Comparison of ENCODE assay signal across 8 mouse cellular contexts in genomic region chr11:84522577-84523320, GRCm38 (mm10). TPM values are rescaled to one million over a fixed set of nuclear protein-coding genes. Genes with fewer than 3 reads are reported as not detected.
DNase-seq lines count a peak whose midpoint lies in the region; ATAC-seq lines count a peak whose summit lies in the region.

No protein-coding gene starts in this region.

- H3K4me1 ChIP-seq in intestine, embryonic 15.5 days (replicated peaks): peaks cover 40% of the 10 kb centered on the region
- peaks cover 33% of the 10 kb centered on the region for H3K4me1 ChIP-seq in liver, embryonic 15.5 days (replicated peaks)
- peaks cover 8% of the 10 kb centered on the region for H3K4me1 ChIP-seq in neural tube, embryonic 12.5 days

- peaks cover 93% of the 10 kb centered on the region for H3K27me3 ChIP-seq in intestine, embryonic 15.5 days (replicated peaks)
- peaks cover 97% of the 10 kb centered on the region for H3K27me3 ChIP-seq in liver, embryonic 15.5 days
- peaks cover 92% of the 10 kb centered on the region for H3K27me3 ChIP-seq in neural tube, embryonic 12.5 days (replicated peaks)

- peak; percentile 91 for ATAC-seq in granulocyte monocyte progenitor cell, adult 5-6 weeks (replicated peaks; ENCODE audit: poor library complexity, severe bottlenecking)
- peak; percentile 67 for ATAC-seq in intestine, embryonic 15.5 days
- ATAC-seq in liver, embryonic 15.5 days (ENCODE audit: insufficient read depth): no peak
- ATAC-seq in neural tube, embryonic 12.5 days (ENCODE audit: low FRiP score, low read depth): no peak
- ATAC-seq in inflammation-experienced regulatory T-cells, adult 6 months: no peak
- ATAC-seq in erythroid progenitor cell, adult 5-6 weeks (replicated peaks; ENCODE audit: low FRiP score, poor library complexity, severe bottlenecking): no peak

- peak; percentile 83 to 95 for DNase-seq in adrenal gland, adult (ENCODE audit: inconsistent age in 2 of 2, low spot score in 1 of 2)
- DNase-seq in cerebellum, adult 9-10 months: peak; percentile 88

- peak overlapping the region; percentile 59 for H3K4me2 ChIP-seq in intestine, embryonic 15.5 days (replicated peaks)
- peak overlapping the region; percentile 56 for H3K4me2 ChIP-seq in liver, embryonic 15.5 days
- peak overlapping the region; percentile 71 for H3K4me2 ChIP-seq in neural tube, embryonic 12.5 days (replicated peaks)

- no peaks in the 10 kb centered on the region for H3K36me3 ChIP-seq in intestine, embryonic 15.5 days
- H3K36me3 ChIP-seq in liver, embryonic 15.5 days (replicated peaks): no peaks in the 10 kb centered on the region
- no peaks in the 10 kb centered on the region for H3K36me3 ChIP-seq in neural tube, embryonic 12.5 days

- H3K9ac ChIP-seq in intestine, embryonic 15.5 days: peak overlapping the region; percentile 42; the same call in 1 of the 2 replicates
- H3K9ac ChIP-seq in liver, embryonic 15.5 days: no peak overlapping the region
- H3K9ac ChIP-seq in neural tube, embryonic 12.5 days: peak overlapping the region; percentile 87

- H3K4me3 ChIP-seq in intestine, embryonic 15.5 days (replicated peaks): peak overlapping the region; percentile 33
- peak overlapping the region; percentile 27 for H3K4me3 ChIP-seq in liver, embryonic 15.5 days (replicated peaks)
- H3K4me3 ChIP-seq in neural tube, embryonic 12.5 days: peak overlapping the region; percentile 55

- H3K9me3 ChIP-seq in intestine, embryonic 15.5 days: no peaks in the 10 kb centered on the region
- H3K9me3 ChIP-seq in liver, embryonic 15.5 days (replicated peaks): no peaks in the 10 kb centered on the region
- H3K9me3 ChIP-seq in neural tube, embryonic 12.5 days: no peaks in the 10 kb centered on the region

- WGBS in intestine, embryonic 15.5 days: 1% methylated on average over 40 of the region's 40 CpGs
- 1% methylated on average over 40 of the region's 40 CpGs for WGBS in liver, embryonic 15.5 days (ENCODE audit: insufficient replicate concordance)
- under 1% methylated on average over 40 of the region's 40 CpGs for WGBS in neural tube, embryonic 12.5 days

- no peak overlapping the region for H3K27ac ChIP-seq in intestine, embryonic 15.5 days
- H3K27ac ChIP-seq in liver, embryonic 15.5 days (replicated peaks): no peak overlapping the region
- peak overlapping the region; percentile 32; the same call in 1 of the 2 replicates for H3K27ac ChIP-seq in neural tube, embryonic 12.5 days

RNA-seq across cellular contexts. Expression of gene Lhx1, which starts 2.6 kb away (rescaled TPM):
- total RNA-seq in granulocyte monocyte progenitor cell, adult 5-6 weeks (2014; fragmentation: Nextera tagmentation): not detected in 2 replicates
- not detected in 2 replicates for total RNA-seq in granulocyte monocyte progenitor cell, adult 5-6 weeks (2017)
- polyA plus RNA-seq in intestine, embryonic 15.5 days (2015; fragmentation: Nextera tagmentation; extraction: Ambion mirVana): 0.24 and 0.49 TPM in 2 replicates
- 0.05 TPM in 1 of 2 replicates, not detected in the other for polyA plus RNA-seq in liver, embryonic 15.5 days (2015; fragmentation: Nextera tagmentation; extraction: Ambion mirVana)
- polyA plus RNA-seq in neural tube, embryonic 12.5 days (2016; fragmentation: Nextera tagmentation; extraction: Ambion mirVana): 68.4 and 70.3 TPM in 2 replicates
- polyA plus RNA-seq in inflammation-experienced regulatory T-cells, adult 6 months (2017; shearing (Covaris generic)): not detected
- total RNA-seq in erythroid progenitor cell, adult 5-6 weeks (2015; ENCODE audit: low replicate concordance): not detected in 2 replicates
- total RNA-seq in erythroid progenitor cell, adult 5-6 weeks (2017; ENCODE audit: low replicate concordance): not detected in 2 replicates

RNA-seq across cellular contexts. Expression of gene Aatf, which starts 9.4 kb away (rescaled TPM):
- 40.5 and 52.6 TPM in 2 replicates for total RNA-seq in granulocyte monocyte progenitor cell, adult 5-6 weeks (2014; fragmentation: Nextera tagmentation)
- 71.0 and 97.3 TPM in 2 replicates for total RNA-seq in granulocyte monocyte progenitor cell, adult 5-6 weeks (2017)
- 61.6 and 63.3 TPM in 2 replicates for polyA plus RNA-seq in intestine, embryonic 15.5 days (2015; fragmentation: Nextera tagmentation; extraction: Ambion mirVana)
- 25.1 and 26.4 TPM in 2 replicates for polyA plus RNA-seq in liver, embryonic 15.5 days (2015; fragmentation: Nextera tagmentation; extraction: Ambion mirVana)
- 53.3 and 56.7 TPM in 2 replicates for polyA plus RNA-seq in neural tube, embryonic 12.5 days (2016; fragmentation: Nextera tagmentation; extraction: Ambion mirVana)
- 10 to 100 TPM; 30.0 to 48.9 (median 32.8) TPM for polyA plus RNA-seq in inflammation-experienced regulatory T-cells, adult 6 months (2017; shearing (Covaris generic))
- 5.4 and 15.5 TPM in 2 replicates for total RNA-seq in erythroid progenitor cell, adult 5-6 weeks (2015; ENCODE audit: low replicate concordance)
- 5.4 and 19.7 TPM in 2 replicates for total RNA-seq in erythroid progenitor cell, adult 5-6 weeks (2017; ENCODE audit: low replicate concordance)

Comparison
In these comparisons a context has a peak if more than half of its experiments do, and no peak if none do; other contexts are left out.
1. ATAC-seq: peak in granulocyte monocyte progenitor cell, adult 5-6 weeks (single experiment) and intestine, embryonic 15.5 days (single experiment); none in liver, embryonic 15.5 days (single experiment), neural tube, embryonic 12.5 days (single experiment), inflammation-experienced regulatory T-cells, adult 6 months (single experiment) and erythroid progenitor cell, adult 5-6 weeks (single experiment).
2. RNA of gene Lhx1, which starts 2.6 kb away (polyA plus RNA-seq): 68.4 to 70.3 TPM in neural tube, embryonic 12.5 days; 0.24 to 0.49 TPM in intestine, embryonic 15.5 days, 0.05 TPM in liver, embryonic 15.5 days and not detected in inflammation-experienced regulatory T-cells, adult 6 months; every median in the first group is over 10 times any median in the second.
3. Peak in every context shown above with its lines, with median percentiles within 50 percentile points of each other: H3K4me2 ChIP-seq and H3K4me3 ChIP-seq.